Mouse (Mus musculus) brain, embryonic 14.5 days (tissue): ENCODE measurements around the gene Vmn1r179.

Experiments
- CTCF ChIP-seq: fragments of 200-500 bp; IDR thresholded peaks from 2 replicates; pipeline ENCODE4 v1.5.1; 2012; ENCODE audit warnings: inconsistent platforms, mild to moderate bottlenecking, moderate library complexity, borderline replicate concordance; ENCODE audit not compliant: insufficient read depth, insufficient read length; ENCODE audit errors: extremely low read depth
- POLR2A ChIP-seq: fragments of 200-500 bp; IDR thresholded peaks from 2 replicates; pipeline ENCODE4 v1.6.1; 2012; ENCODE audit warnings: mild to moderate bottlenecking, inconsistent platforms, borderline replicate concordance; ENCODE audit not compliant: poor library complexity, insufficient read depth, insufficient read length, severe bottlenecking; ENCODE audit errors: extremely low read depth

- TF ChIP-seq POLR2A = no peak
- no peak for TF ChIP-seq CTCF
Measured at GRCm38 (mm10) chr7:23891709-23892108, 35.1 kb upstream of the Vmn1r179 start, which contains the start of gene Vmn1r178.
